20 mouse cellular contexts compared by ENCODE assay signal in the genomic region with DNA sequence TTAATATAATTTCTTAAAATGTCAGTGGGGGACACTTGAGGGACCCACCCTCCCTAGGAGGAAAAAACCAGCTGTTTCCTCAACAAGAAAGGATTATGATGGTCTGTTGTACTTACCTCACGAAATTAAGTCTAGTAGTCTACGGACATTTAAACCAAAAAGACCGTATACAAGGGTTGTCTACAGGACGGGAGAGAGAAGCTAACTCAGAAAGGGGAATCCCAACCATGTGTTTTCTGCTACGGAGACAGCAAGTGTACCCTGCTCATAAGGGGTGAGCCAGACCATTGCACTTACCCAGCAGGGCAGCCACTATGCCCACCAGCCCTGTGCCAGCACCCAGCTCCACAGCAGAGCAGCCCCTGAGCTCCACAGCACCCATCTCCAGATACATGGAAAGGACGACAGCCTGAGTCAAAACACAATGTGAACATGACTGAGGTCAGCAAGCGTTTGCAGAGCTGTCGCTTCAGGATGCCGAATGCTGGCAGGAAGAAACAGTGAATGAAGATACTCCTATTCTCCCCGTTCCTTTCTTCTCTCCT. TPM values are rescaled to one million over a fixed set of nuclear protein-coding genes. Genes with fewer than 3 reads are reported as not detected.
DNase-seq lines count a peak whose midpoint lies in the region; ATAC-seq and TF ChIP-seq lines count a peak whose summit lies in the region.
"Had no signal": no experiment of that assay in that cellular context is flagged by ENCODE, and none has a peak within 500 bp of the region (broad histone marks: within the 10 kb centered on the region; RNA-seq: fewer than 3 reads in every experiment).

No protein-coding gene starts in this region.

- no peak for TF ChIP-seq CTCF in heart, adult 2 months (IDR thresholded peaks at IDR 0.05)
- no peak for TF ChIP-seq CTCF in CH12.LX (conservative IDR thresholded peaks at IDR 0.05 in 1 of 2, IDR thresholded peaks at IDR 0.05 in 1 of 2; ENCODE audit: low read depth in 2 of 2, low read length in 2 of 2)
- TF ChIP-seq CTCF in forebrain, postnatal 0 days (IDR thresholded peaks at IDR 0.05; ENCODE audit: low read depth), result no peak

- in situ Hi-C loops in CH12.LX (cut with MboI; ENCODE audit: low pct_ligation_motif_present, low pct_unique_long_range_greater_than_20kb, low sequenced_read_pairs), result loop anchor here (5.0 kb wide), 1 partner anchor 82 kb away; no protein-coding TSS in a partner anchor

- no peaks in the 10 kb centered on the region for H3K79me2 ChIP-seq in heart, adult 2 months (replicated peaks; ENCODE audit: control insufficient read depth, insufficient read depth, low read length)
- no peaks in the 10 kb centered on the region; the same call in none of the 2 replicates for H3K79me2 ChIP-seq in CH12.LX (replicated peaks; ENCODE audit: control insufficient read depth, extremely low read depth, insufficient read depth, poor library complexity, severe bottlenecking)

- ATAC-seq in limb, embryonic 12.5 days (ENCODE audit: insufficient number of reproducible peaks, insufficient read depth, low FRiP score, low TSS enrichment, low read depth), result no peak
- ATAC-seq in limb, embryonic 14.5 days (ENCODE audit: low FRiP score, low read depth), result no peak
- ATAC-seq in forebrain, postnatal 0 days, result no peak
- ATAC-seq in intestine, embryonic 15.5 days, result no peak
- ATAC-seq: activated CD4-positive, CD25-positive, alpha-beta regulatory T cell, adult 4 months; midbrain, embryonic 16.5 days had no signal

- intact Hi-C loops in heart, adult 2 months (cut with DNase I), result loop anchor here (2.0 to 5.0 kb wide), 5 partner anchors 16 to 372 kb away; a partner anchor contains a TSS
- intact Hi-C loops in heart, postnatal 14 days (cut with DNase I), result loop anchor here (5.0 to 10.0 kb wide), 5 partner anchors 77 to 950 kb away; a partner anchor contains a TSS

- peak overlapping the region; percentile 97 for H3K27ac ChIP-seq in heart, adult 2 months
- 0 out of 2 replicates have a peak overlapping the region, but pooled peaks have one; percentile 8 for H3K27ac ChIP-seq in limb, embryonic 12.5 days
- H3K27ac ChIP-seq in limb, embryonic 10.5 days, result no peak overlapping the region
- H3K27ac ChIP-seq in CH12.LX (ENCODE audit: insufficient read depth, low read depth), result peak overlapping the region; percentile 97
- 0 out of 2 replicates have a peak overlapping the region, but pooled peaks have one; percentile 6 for H3K27ac ChIP-seq in limb, embryonic 14.5 days (replicated peaks; ENCODE audit: low read depth, low read length)
- no peak overlapping the region for H3K27ac ChIP-seq in forebrain, postnatal 0 days (ENCODE audit: low read depth, low read length)
- no peak overlapping the region for H3K27ac ChIP-seq in intestine, embryonic 15.5 days
- H3K27ac ChIP-seq: embryonic facial prominence, embryonic 12.5 days; hindbrain, embryonic 12.5 days had no signal

- no peak for TF ChIP-seq RAD21 in CH12.LX (IDR thresholded peaks at IDR 0.05; ENCODE audit: low read depth, low read length)

- no peak for TF ChIP-seq POLR2A in heart, adult 2 months (IDR thresholded peaks at IDR 0.05; ENCODE audit: insufficient read depth, low read depth, low read length)
- no peak; the same call in 1 of the 2 replicates for TF ChIP-seq POLR2A in CH12.LX (IDR thresholded peaks at IDR 0.05; ENCODE audit: low read depth, low read length)
- no peak for TF ChIP-seq POLR2A in limb, embryonic 14.5 days (IDR thresholded peaks at IDR 0.05; ENCODE audit: borderline replicate concordance, extremely low read depth, insufficient read depth, insufficient read length)

- H3K36me3 ChIP-seq in heart, adult 2 months (ENCODE audit: control insufficient read depth, insufficient read depth, low read length), result no peaks in the 10 kb centered on the region
- H3K36me3 ChIP-seq in limb, embryonic 12.5 days, result peaks cover 36% of the 10 kb centered on the region
- peaks cover 41% of the 10 kb centered on the region for H3K36me3 ChIP-seq in limb, embryonic 10.5 days
- peaks cover 11 to 30% of the 10 kb centered on the region in 2 experiments for H3K36me3 ChIP-seq in CH12.LX (replicated peaks in 1 of 2; ENCODE audit: control insufficient read depth in 1 of 2, insufficient read depth in 1 of 2, low read length in 1 of 2)
- peaks cover 24% of the 10 kb centered on the region for H3K36me3 ChIP-seq in limb, embryonic 14.5 days (ENCODE audit: control insufficient read depth, insufficient read depth, low read length)
- H3K36me3 ChIP-seq in forebrain, postnatal 0 days (ENCODE audit: insufficient read depth), result peaks cover 4% of the 10 kb centered on the region
- no peaks in the 10 kb centered on the region for H3K36me3 ChIP-seq in intestine, embryonic 15.5 days

- TF ChIP-seq EP300 in heart, adult 2 months (IDR thresholded peaks at IDR 0.05; ENCODE audit: insufficient read depth, low read depth, low read length), result no peak
- no peak for TF ChIP-seq EP300 in CH12.LX (IDR thresholded peaks at IDR 0.05; ENCODE audit: low read length)

- dilution Hi-C loops in CH12.LX (cut with MboI; ENCODE audit: extremely low pct_ligation_motif_present, extremely low pct_unique_long_range_greater_than_20kb, low sequenced_read_pairs), result no loop called here

- 59% methylated on average over 10 of the region's 10 CpGs for WGBS in heart, adult 2 months
- 90% methylated on average over 10 of the region's 10 CpGs for WGBS in limb, embryonic 12.5 days
- WGBS in limb, embryonic 10.5 days, result 93% methylated on average over 10 of the region's 10 CpGs
- WGBS in limb, embryonic 14.5 days, result 84% methylated on average over 10 of the region's 10 CpGs
- WGBS in forebrain, postnatal 0 days, result 80% methylated on average over 10 of the region's 10 CpGs
- WGBS in intestine, embryonic 15.5 days, result 83% methylated on average over 10 of the region's 10 CpGs

- H3K4me3 ChIP-seq in heart, adult 2 months, result no peak overlapping the region
- no peak overlapping the region for H3K4me3 ChIP-seq in limb, embryonic 12.5 days (replicated peaks)
- no peak overlapping the region for H3K4me3 ChIP-seq in limb, embryonic 10.5 days
- peak overlapping the region; percentile 88 to 91 (median 89) for H3K4me3 ChIP-seq in CH12.LX (replicated peaks in 1 of 3; ENCODE audit: low read depth in 2 of 3, low read length in 2 of 3, poor library complexity in 1 of 3)
- H3K4me3 ChIP-seq in limb, embryonic 14.5 days (replicated peaks; ENCODE audit: low read length), result no peak overlapping the region
- H3K4me3 ChIP-seq in forebrain, postnatal 0 days (ENCODE audit: low read depth, low read length), result no peak overlapping the region
- no peak overlapping the region for H3K4me3 ChIP-seq in intestine, embryonic 15.5 days (replicated peaks)
- H3K4me3 ChIP-seq: embryonic facial prominence, embryonic 12.5 days; hindbrain, embryonic 12.5 days had no signal

- no peak overlapping the region for H3K9ac ChIP-seq in heart, adult 2 months (ENCODE audit: low read depth, low read length)
- H3K9ac ChIP-seq in limb, embryonic 12.5 days (replicated peaks), result no peak overlapping the region
- peak overlapping the region; percentile 96 for H3K9ac ChIP-seq in CH12.LX (ENCODE audit: insufficient read depth, low read depth)
- H3K9ac ChIP-seq in limb, embryonic 14.5 days (ENCODE audit: low read depth, low read length, severe bottlenecking), result no peak overlapping the region
- H3K9ac ChIP-seq in forebrain, postnatal 0 days, result no peak overlapping the region
- H3K9ac ChIP-seq in intestine, embryonic 15.5 days, result no peak overlapping the region
- H3K9ac ChIP-seq: embryonic facial prominence, embryonic 12.5 days; hindbrain, embryonic 12.5 days had no signal

- H3K4me2 ChIP-seq in limb, embryonic 12.5 days, result 0 out of 2 replicates have a peak overlapping the region, but pooled peaks have one; percentile 73
- peak overlapping the region; percentile 97 for H3K4me2 ChIP-seq in CH12.LX (ENCODE audit: insufficient read depth, low read depth, poor library complexity, severe bottlenecking)
- peak overlapping the region; percentile 77; the same call in 1 of the 2 replicates for H3K4me2 ChIP-seq in limb, embryonic 14.5 days (replicated peaks; ENCODE audit: low read depth, low read length, severe bottlenecking)
- H3K4me2 ChIP-seq in forebrain, postnatal 0 days (ENCODE audit: low read depth), result no peak overlapping the region
- H3K4me2 ChIP-seq in intestine, embryonic 15.5 days (replicated peaks), result no peak overlapping the region
- H3K4me2 ChIP-seq: hindbrain, embryonic 12.5 days; liver, embryonic 11.5 days had no signal

- no peak for DNase-seq in heart, adult 2 months
- DNase-seq in heart, postnatal 14 days, result no peak
- DNase-seq in limb, embryonic 10.5 days (ENCODE audit: low spot score), result no peak
- DNase-seq in CH12.LX (ENCODE audit: extremely low read depth), result peak; percentile 40
- DNase-seq in limb, embryonic 14.5 days (ENCODE audit: low spot score), result no peak
- no peak for DNase-seq in forebrain, postnatal 0 days
- DNase-seq: adrenal gland, postnatal 14 days; B cell, adult 2 months; cerebellum, adult 18-20 months; kidney, adult 11 months; kidney, postnatal 14 days; thymus, adult 18-20 months had no signal

- no peaks in the 10 kb centered on the region for H3K9me3 ChIP-seq in limb, embryonic 12.5 days
- no peaks in the 10 kb centered on the region for H3K9me3 ChIP-seq in limb, embryonic 10.5 days (replicated peaks)
- no peaks in the 10 kb centered on the region for H3K9me3 ChIP-seq in CH12.LX (replicated peaks; ENCODE audit: low read length)
- H3K9me3 ChIP-seq in limb, embryonic 14.5 days (ENCODE audit: control insufficient read depth, low read length), result no peaks in the 10 kb centered on the region
- H3K9me3 ChIP-seq in forebrain, postnatal 0 days (ENCODE audit: low read length), result no peaks in the 10 kb centered on the region
- H3K9me3 ChIP-seq in intestine, embryonic 15.5 days, result no peaks in the 10 kb centered on the region
- H3K9me3 ChIP-seq: embryonic facial prominence, embryonic 12.5 days; hindbrain, embryonic 12.5 days had no signal

- peaks cover 1% of the 10 kb centered on the region; the same call in 1 of the 2 replicates for H3K4me1 ChIP-seq in heart, adult 2 months (ENCODE audit: control insufficient read depth, insufficient read depth, low read length)
- peaks cover 26% of the 10 kb centered on the region for H3K4me1 ChIP-seq in limb, embryonic 12.5 days (replicated peaks)
- H3K4me1 ChIP-seq in limb, embryonic 10.5 days, result peaks cover 25% of the 10 kb centered on the region
- H3K4me1 ChIP-seq in CH12.LX (ENCODE audit: control insufficient read depth in 1 of 2, insufficient read depth in 2 of 2), result peaks cover 19 to 53% of the 10 kb centered on the region in 2 experiments
- peaks cover 19% of the 10 kb centered on the region for H3K4me1 ChIP-seq in limb, embryonic 14.5 days (ENCODE audit: control insufficient read depth, insufficient read depth, low read length)
- H3K4me1 ChIP-seq in forebrain, postnatal 0 days (ENCODE audit: insufficient read depth), result peaks cover 11% of the 10 kb centered on the region; the same call in 1 of the 2 replicates
- H3K4me1 ChIP-seq in intestine, embryonic 15.5 days (replicated peaks), result peaks cover 13% of the 10 kb centered on the region

- H3K27me3 ChIP-seq in heart, adult 2 months (ENCODE audit: control insufficient read depth, insufficient read depth, low read length), result no peaks in the 10 kb centered on the region
- H3K27me3 ChIP-seq in limb, embryonic 12.5 days, result no peaks in the 10 kb centered on the region
- no peaks in the 10 kb centered on the region for H3K27me3 ChIP-seq in limb, embryonic 10.5 days (ENCODE audit: low read depth, poor library complexity, severe bottlenecking)
- no peaks in the 10 kb centered on the region for H3K27me3 ChIP-seq in CH12.LX (replicated peaks)
- H3K27me3 ChIP-seq in limb, embryonic 14.5 days (ENCODE audit: control insufficient read depth, insufficient read depth, low read length), result no peaks in the 10 kb centered on the region
- H3K27me3 ChIP-seq in forebrain, postnatal 0 days (ENCODE audit: insufficient read depth, low read length), result no peaks in the 10 kb centered on the region
- H3K27me3 ChIP-seq in intestine, embryonic 15.5 days (replicated peaks), result no peaks in the 10 kb centered on the region
- H3K27me3 ChIP-seq: embryonic facial prominence, embryonic 12.5 days; hindbrain, embryonic 12.5 days; Patski had no signal

RNA-seq across cellular contexts. Expression of a gene that starts 2.2 kb away (rescaled TPM):
- total RNA-seq in heart, adult 2 months (2021), result 1 to 10 TPM; 7.0 to 8.2 TPM
- polyA plus RNA-seq in heart, adult 2 months (2012; rRNA removed), result 5.0 and 8.0 TPM in 2 replicates
- 1 to 10 TPM; 6.4 to 8.4 TPM for total RNA-seq in heart, postnatal 14 days (2021)
- 20.5 and 22.5 TPM in 2 replicates for polyA plus RNA-seq in limb, embryonic 12.5 days (2016; fragmentation: Nextera tagmentation; extraction: Ambion mirVana)
- 17.7 and 21.6 TPM in 2 replicates for polyA plus RNA-seq in limb, embryonic 10.5 days (2016; fragmentation: Nextera tagmentation; extraction: Ambion mirVana)
- total RNA-seq in CH12.LX (2012; rRNA removed) (19.6 and 25.7 TPM in 2 replicates), CH12.LX (2014; rRNA removed) (38.8 and 40.1 TPM in 2 replicates)
- 18.4 and 18.9 TPM in 2 replicates for polyA plus RNA-seq in CH12.LX (2012; ENCODE audit: insufficient read length, low read depth)
- polyA plus RNA-seq in limb, embryonic 14.5 days (2012; rRNA removed), result 20.7 and 24.1 TPM in 2 replicates
- polyA plus RNA-seq in limb, embryonic 14.5 days (2014; fragmentation: Nextera tagmentation; extraction: Ambion mirVana), result 26.1 and 27.6 TPM in 2 replicates
- 16.6 and 17.0 TPM in 2 replicates for total RNA-seq in forebrain, postnatal 0 days (2014; rRNA removed)
- polyA plus RNA-seq in forebrain, postnatal 0 days (2015; fragmentation: Nextera tagmentation; extraction: Ambion mirVana), result 8.1 and 11.8 TPM in 2 replicates
- polyA plus RNA-seq in intestine, embryonic 15.5 days (2015; fragmentation: Nextera tagmentation; extraction: Ambion mirVana), result 17.2 and 18.0 TPM in 2 replicates

Comparison
In these comparisons a context has a peak if more than half of its experiments do, and no peak if none do; other contexts are left out.
1. H3K27ac ChIP-seq: peak in heart, adult 2 months (single experiment), limb, embryonic 12.5 days (single experiment), CH12.LX (single experiment) and limb, embryonic 14.5 days (single experiment); none in limb, embryonic 10.5 days (single experiment), forebrain, postnatal 0 days (single experiment) and intestine, embryonic 15.5 days (single experiment).
2. H3K4me3 ChIP-seq: peak in CH12.LX (3 of 3); none in heart, adult 2 months (single experiment), limb, embryonic 12.5 days (single experiment), limb, embryonic 10.5 days (single experiment), limb, embryonic 14.5 days (single experiment), forebrain, postnatal 0 days (single experiment) and intestine, embryonic 15.5 days (single experiment).
3. H3K4me2 ChIP-seq: peak in limb, embryonic 12.5 days (single experiment), CH12.LX (single experiment) and limb, embryonic 14.5 days (single experiment); none in forebrain, postnatal 0 days (single experiment) and intestine, embryonic 15.5 days (single experiment).